Mouse (Mus musculus) cortical plate, adult 2 months (tissue): ENCODE results near the gene Rnaseh2a.

Experiments
- CTCF ChIP-seq: fragments of 200-500 bp; IDR thresholded peaks from 2 replicates; pipeline ENCODE4 v1.5.1; 2011; ENCODE audit warnings: mild to moderate bottlenecking, control low read depth, low read length; ENCODE audit not compliant: insufficient read depth; ENCODE audit errors: extremely low read depth
- POLR2A ChIP-seq: fragments of 200-500 bp; IDR thresholded peaks from 2 replicates; pipeline ENCODE4 v1.6.1; 2011; ENCODE audit warnings: mild to moderate bottlenecking, low read length, control low read depth; ENCODE audit not compliant: insufficient read depth; ENCODE audit errors: extremely low read depth

GRCm38 (mm10) chr8:84928456-84929306, 40.9 kb downstream of the Rnaseh2a start:
- TF ChIP-seq CTCF (peak; percentile 70), POLR2A (no peak)
